Mouse (Mus musculus): ENCODE measurements at regions not wholly inside any gene's neighbourhood (a gene's known extent, or its start where the extent isn't known, plus 50 kb on each side); places are given as distances from the start of the nearest gene placed in this dataset.

DNA sequence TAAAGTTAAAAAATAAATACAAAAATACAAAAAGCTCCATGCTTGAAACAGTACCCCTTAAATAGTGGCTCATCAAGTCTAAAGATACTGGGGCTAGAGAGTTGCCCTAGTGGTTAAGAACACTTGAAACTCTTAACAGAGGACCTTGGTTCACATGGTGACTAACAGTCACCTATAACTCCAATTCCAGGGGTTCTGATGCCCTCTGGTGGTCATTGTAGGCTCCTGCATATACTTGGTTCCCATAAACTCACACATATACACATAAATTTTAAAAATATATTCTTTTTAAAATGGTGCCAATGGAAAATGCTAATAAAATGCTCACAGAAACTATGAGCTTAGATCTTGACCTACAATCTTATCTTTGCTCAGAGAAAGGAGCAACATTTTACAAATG, 286.4 kb downstream of the Pdcd6ip start:
- DNase-seq (ENCODE audit: extremely low spot score, low spot score): no peak

DNA sequence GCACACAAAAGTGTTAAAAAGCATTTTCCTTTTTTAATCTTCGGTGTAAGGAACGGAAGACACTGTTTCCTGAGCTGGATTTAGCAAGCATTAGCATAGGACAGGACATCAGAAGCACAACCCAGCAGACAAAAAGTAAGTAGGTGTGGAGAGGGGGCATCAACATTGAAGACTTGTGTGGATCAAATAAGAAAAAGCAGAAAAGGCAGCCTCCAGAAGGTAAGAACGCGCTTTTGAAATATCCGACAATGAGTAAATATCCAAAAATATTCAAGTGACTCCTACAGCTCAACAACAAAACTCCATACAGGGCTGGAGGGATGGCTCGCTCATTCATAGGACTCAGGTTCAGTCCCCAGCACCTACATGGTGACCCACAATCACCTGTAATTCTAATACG, 286.9 kb downstream of the Pdcd6ip start:
- no peak for DNase-seq (ENCODE audit: extremely low spot score, low spot score)

DNA sequence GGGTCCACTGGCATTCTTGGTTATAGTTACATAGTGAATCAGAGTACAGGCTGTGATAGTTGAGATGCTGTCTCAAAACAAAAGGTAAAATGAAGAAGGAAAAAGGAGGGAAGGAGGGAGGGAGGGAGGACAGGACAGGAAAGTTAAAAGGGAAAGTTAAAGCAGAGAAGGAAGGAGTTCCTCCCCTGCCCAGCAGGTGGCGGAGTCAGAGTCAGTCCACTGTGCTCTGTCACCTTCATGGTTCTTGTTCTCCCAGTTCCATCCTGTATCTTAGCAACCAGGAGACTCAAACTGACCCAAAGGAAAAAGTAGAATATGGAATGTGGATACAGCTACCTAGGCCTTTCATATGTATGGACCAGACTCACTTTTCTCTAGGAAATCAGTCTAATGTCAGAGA, 288.3 kb downstream of the Pdcd6ip start:
- DNase-seq (ENCODE audit: extremely low spot score, low spot score): no peak

GRCm38 (mm10) chr9:113417106-113417505, 291.0 kb downstream of the Pdcd6ip start:
- DNase-seq (ENCODE audit: extremely low spot score, low spot score): no peak

GRCm38 (mm10) chr9:113415511-113415931, 292.5 kb downstream of the Pdcd6ip start:
- DNase-seq (ENCODE audit: extremely low spot score, low spot score): no peak

GRCm38 (mm10) chr9:113414690-113415089, 293.4 kb downstream of the Pdcd6ip start:
- DNase-seq (ENCODE audit: extremely low spot score, low spot score): no peak

- DNase-seq (ENCODE audit: extremely low spot score, low spot score): no peak
These were observed 294.2 kb downstream of the Pdcd6ip start for GRCm38 (mm10) chr9:113413851-113414250.

DNA sequence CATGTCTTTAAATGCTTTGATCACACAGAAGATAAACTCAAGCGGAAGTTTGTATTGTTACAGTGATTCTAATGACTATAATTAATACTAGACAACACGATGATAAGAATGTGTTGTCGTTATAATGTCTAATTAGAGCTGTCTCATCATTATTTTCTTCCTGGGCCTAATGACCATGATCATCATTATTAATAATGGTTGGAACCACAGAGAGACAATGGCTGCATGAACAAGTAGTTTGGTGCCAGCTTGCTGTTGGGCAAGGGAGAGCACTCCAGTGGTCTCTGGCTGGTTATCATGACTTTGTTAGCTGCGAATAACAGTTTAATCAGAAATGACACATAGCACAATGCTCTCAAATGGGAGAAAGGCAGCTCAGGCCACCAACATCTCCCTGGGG, 296.4 kb downstream of the Pdcd6ip start:
- DNase-seq (ENCODE audit: extremely low spot score, low spot score): no peak

DNA sequence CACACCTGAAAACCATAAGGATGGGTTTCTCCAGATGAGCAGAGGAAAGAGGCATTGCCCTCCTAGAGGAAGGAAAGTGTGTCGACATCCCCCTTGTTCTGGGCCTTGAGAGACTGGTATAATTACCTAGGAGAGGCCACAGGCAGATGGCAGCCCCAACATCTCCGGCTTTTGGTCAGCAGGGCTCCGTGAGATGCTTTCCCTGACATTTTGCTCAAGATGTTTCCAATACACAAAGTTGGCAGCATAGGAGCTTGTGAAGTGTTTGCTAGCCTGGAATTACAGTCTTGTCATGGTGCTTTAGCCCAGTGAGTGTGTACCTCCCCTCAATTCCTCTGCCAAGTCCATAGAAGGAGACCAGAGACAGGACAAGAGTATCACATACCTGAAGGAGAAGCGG, 299.5 kb downstream of the Pdcd6ip start:
- no peak for DNase-seq (ENCODE audit: extremely low spot score, low spot score)

GRCm38 (mm10) chr9:113394320-113394719, 313.7 kb downstream of the Pdcd6ip start:
- DNase-seq (ENCODE audit: extremely low spot score, low spot score): no peak

GRCm38 (mm10) chr9:113387356-113387755, 320.7 kb downstream of the Pdcd6ip start:
- DNase-seq (ENCODE audit: extremely low spot score, low spot score): no peak

GRCm38 (mm10) chr9:113381591-113382110, 326.4 kb downstream of the Pdcd6ip start:
- no peak for DNase-seq (ENCODE audit: extremely low spot score, low spot score)

DNA sequence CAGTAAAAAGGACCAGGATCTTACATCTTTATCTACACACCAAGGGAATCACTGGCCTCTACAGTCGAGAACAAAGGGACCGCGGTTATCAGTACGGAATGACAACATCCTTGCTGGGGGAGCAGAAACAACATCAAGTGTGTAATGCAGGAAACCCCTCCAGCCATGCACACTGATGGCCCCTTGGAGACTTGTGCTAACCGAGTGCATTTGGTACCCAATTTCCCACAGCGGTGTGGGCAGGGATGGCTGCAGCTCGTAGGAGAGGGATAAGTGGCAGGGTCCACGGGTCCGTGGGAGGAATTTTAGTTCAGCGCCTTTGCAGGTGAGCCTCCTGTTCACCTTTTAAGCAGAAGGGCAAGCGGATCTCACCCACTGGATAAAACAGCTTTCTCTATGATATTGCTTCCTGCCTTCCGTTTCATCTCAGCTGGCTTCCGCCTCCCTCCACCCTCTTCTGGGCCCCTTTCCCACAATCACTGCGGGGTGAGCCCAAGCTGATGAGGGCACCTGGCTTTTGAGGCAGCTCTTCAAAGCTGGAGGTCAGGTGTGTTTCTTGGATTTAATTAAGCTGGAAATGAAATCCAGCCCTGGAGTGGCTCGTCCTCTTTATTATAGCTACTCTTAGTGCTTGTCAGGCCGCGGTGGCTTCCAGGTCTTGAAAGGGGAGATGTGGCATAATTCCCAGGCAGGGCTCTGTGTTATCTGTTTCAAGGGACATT, 327.5 kb downstream of the Pdcd6ip start:
- no peak for DNase-seq (ENCODE audit: extremely low spot score, low spot score)

DNA sequence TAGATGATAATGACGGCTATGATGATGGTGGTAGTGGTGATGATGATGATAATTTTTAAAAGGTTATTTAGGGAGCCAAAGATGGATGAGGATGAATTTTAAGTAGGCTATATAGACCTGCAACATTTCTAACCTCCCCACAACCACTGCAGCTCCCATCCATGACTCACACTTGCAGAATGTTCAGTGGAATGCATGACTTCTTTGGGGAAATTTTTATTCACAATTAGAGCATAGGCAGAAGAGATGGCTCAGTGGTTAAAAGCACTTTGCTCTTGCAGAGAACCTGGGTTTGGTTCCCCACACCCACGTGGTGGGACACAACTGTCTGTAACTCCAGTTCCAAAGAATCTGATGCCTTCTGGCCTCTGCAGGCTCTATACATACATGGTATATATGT, 329.5 kb downstream of the Pdcd6ip start:
- DNase-seq (ENCODE audit: extremely low spot score, low spot score): no peak

GRCm38 (mm10) chr9:113371718-113372306, 336.2 kb downstream of the Pdcd6ip start:
- DNase-seq (ENCODE audit: extremely low spot score, low spot score): no peak

DNA sequence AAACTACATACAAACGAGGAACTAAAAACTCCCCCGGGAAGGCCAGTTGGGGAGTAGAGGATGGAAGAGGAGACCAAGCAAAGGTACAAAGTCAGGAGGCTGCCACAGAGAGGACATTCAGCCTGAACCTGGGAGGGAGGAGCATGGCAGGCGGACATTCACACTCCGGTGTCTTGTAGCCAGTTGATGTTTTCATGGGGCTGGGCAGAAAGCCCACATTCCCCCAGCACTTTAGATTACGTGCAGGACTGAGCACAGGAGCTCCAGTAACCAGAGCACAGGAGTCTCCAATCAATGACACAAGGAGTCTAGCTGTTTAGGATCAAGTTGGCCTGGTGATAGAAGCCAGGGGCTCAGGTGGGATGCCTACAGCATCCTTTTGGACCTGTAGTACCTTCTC, 360.1 kb downstream of the Pdcd6ip start:
- DNase-seq (ENCODE audit: extremely low spot score, low spot score): no peak

DNA sequence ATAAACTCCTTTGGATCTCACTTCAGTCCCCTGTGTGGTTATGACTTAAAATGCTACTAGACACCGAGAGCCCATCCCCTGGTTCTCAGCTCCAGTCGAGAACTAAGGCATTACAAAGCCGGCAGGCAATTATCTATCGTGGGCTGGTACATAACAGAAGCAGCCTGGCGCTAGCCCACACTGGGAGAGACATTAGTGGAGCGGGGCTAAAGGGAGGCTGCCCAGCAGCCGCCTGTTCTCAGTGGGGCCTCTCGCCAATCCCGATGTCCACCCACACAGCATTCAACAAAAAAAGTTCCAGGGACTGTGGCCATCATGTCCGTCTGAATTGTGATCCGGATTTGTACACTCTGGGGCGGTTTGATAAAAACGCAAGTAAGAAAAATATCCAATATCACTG, 361.5 kb downstream of the Pdcd6ip start:
- no peak for DNase-seq (ENCODE audit: extremely low spot score, low spot score)

- DNase-seq (ENCODE audit: extremely low spot score, low spot score): no peak
These were observed 365.9 kb downstream of the Pdcd6ip start for GRCm38 (mm10) chr9:113342131-113342530.

DNA sequence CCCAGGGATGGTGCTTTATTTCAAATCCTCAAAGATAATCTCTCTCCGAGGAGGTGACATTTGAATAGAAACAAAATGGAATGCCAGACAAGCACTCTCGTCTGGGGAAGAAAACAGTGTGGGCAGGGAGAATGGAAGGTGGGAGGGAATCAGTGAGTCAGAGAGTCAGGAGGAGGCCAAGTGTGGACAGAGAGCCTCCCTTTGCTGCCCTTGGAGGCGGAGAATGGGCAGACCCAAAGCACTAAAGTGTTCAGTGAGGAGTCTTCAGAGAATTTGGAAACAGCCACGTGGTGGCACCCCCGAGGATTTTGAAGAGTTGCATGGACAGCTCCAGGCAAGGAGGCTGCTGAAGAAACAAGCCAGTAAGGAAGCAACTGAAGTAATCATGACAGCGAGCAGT, 367.2 kb downstream of the Pdcd6ip start:
- DNase-seq (ENCODE audit: extremely low spot score, low spot score): no peak

GRCm38 (mm10) chr9:113340036-113340435, 368.0 kb downstream of the Pdcd6ip start:
- DNase-seq (ENCODE audit: extremely low spot score, low spot score): no peak

GRCm38 (mm10) chr9:113324489-113324888, 383.6 kb downstream of the Pdcd6ip start:
- no peak for DNase-seq (ENCODE audit: extremely low spot score, low spot score)

GRCm38 (mm10) chr9:113309707-113310574, 398.1 kb downstream of the Pdcd6ip start:
- no peak for DNase-seq (ENCODE audit: extremely low spot score, low spot score)
